Mouse (Mus musculus) heart, adult 2 months (tissue): Measurements from ENCODE around the gene Ermard. TPM values are rescaled to one million over a fixed set of nuclear protein-coding genes. Genes with fewer than 3 reads are reported as not detected.
A peak's percentile ranks its signal among the peaks of the same experiment; 100 is the strongest.

ENCODE experiments used
- DNase-seq, 2 experiments: peaks; one replicate each; pipeline ENCODE4 v3.0.0; 2021
- H3K27ac ChIP-seq: fragments of 200-600 bp; 2 replicates; pipeline ENCODE4 v1.8.1; 2022
- H3K27me3 ChIP-seq: fragments of 200-500 bp; 2 replicates; pipeline ENCODE4 v1.6.1; 2012; ENCODE audit warnings: mild to moderate bottlenecking, low read length, inconsistent platforms, mixed read lengths; ENCODE audit not compliant: control insufficient read depth, insufficient read depth
- H3K36me3 ChIP-seq: fragments of 200-500 bp; 2 replicates; pipeline ENCODE4 v1.6.1; 2012; ENCODE audit warnings: low read length, inconsistent platforms; ENCODE audit not compliant: control insufficient read depth, insufficient read depth
- H3K4me1 ChIP-seq: fragments of 200-500 bp; 2 replicates; pipeline ENCODE4 v1.6.1; 2011; ENCODE audit warnings: low read length; ENCODE audit not compliant: control insufficient read depth, insufficient read depth
- H3K4me3 ChIP-seq: fragments of 200-600 bp; 2 replicates; pipeline ENCODE4 v1.8.1; 2022
- H3K79me2 ChIP-seq: fragments of 200-500 bp; replicated peaks from 2 replicates; pipeline ENCODE4 v1.6.1; 2012; ENCODE audit warnings: mild to moderate bottlenecking, inconsistent platforms, low read length, moderate library complexity, mixed read lengths; ENCODE audit not compliant: control insufficient read depth, insufficient read depth
- H3K9ac ChIP-seq: fragments of 200-500 bp; 2 replicates; pipeline ENCODE4 v1.6.1; 2012; ENCODE audit warnings: low read depth, mild to moderate bottlenecking, control low read depth, inconsistent platforms, low read length, mixed read lengths
- CTCF ChIP-seq: fragments of 200-600 bp; IDR thresholded peaks from 2 replicates; pipeline ENCODE4 v1.8.1; 2022; ENCODE audit warnings: antibody characterized with exemption, mild to moderate bottlenecking, moderate library complexity
- EP300 ChIP-seq: fragments of 200-500 bp; IDR thresholded peaks from 2 replicates; pipeline ENCODE4 v1.6.1; 2011; ENCODE audit warnings: low read depth, low read length, control low read depth; ENCODE audit not compliant: insufficient read depth
- POLR2A ChIP-seq: fragments of 200-500 bp; IDR thresholded peaks from 2 replicates; pipeline ENCODE4 v1.6.1; 2011; ENCODE audit warnings: mild to moderate bottlenecking, low read depth, low read length, control low read depth; ENCODE audit not compliant: insufficient read depth
- WGBS: fragments of 180-500 bp; shearing (Covaris S2); methylation state at CpG from one replicate; pipeline ENCODE4 v1.1.7; 2018; 5-methylcytosine and 5-hydroxymethylcytosine counted together
- intact Hi-C: fragments of 180-260 bp; cut with DNase I; formaldehyde crosslinking; loops from one replicate; pipeline ENCODE4 v1.15.1; 2025
- polyA plus RNA-seq: library from polyadenylated mRNA; depleted of rRNA; stranded (reverse); fragments of >200 nt; gene quantifications from 2 replicates; pipeline ENCODE4 v1.2.3, GENCODE M21; 2012
- total RNA-seq, 2 experiments: library from RNA; stranded (reverse); gene quantifications; 2 replicates each; pipeline ENCODE4 v1.2.3; 2021

The Ermard gene
- total and polyA plus RNA-seq, 3 experiments, result 23.6 to 34.4 (median 25.8) TPM

GRCm38 (mm10) chr17:15055925-15056324 lies 14.9 kb downstream of the Ermard start:
- Histone ChIP-seq H3K4me1 (no peaks in the 10 kb centered on the region; the same call in 1 of the 2 replicates), H3K79me2 (no peaks in the 10 kb centered on the region), H3K27me3 (no peaks in the 10 kb centered on the region), H3K9ac (no peak overlapping the region), H3K36me3 (no peaks in the 10 kb centered on the region), H3K27ac (no peak overlapping the region), H3K4me3 (no peak overlapping the region)
- intact Hi-C loops, result no loop called here
- DNase-seq, result peak in 1 of 2 experiments; percentile 9
- TF ChIP-seq CTCF (no peak), EP300 (no peak), POLR2A (no peak)
- 54% methylated on average over 4 of the region's 4 CpGs for WGBS

DNA sequence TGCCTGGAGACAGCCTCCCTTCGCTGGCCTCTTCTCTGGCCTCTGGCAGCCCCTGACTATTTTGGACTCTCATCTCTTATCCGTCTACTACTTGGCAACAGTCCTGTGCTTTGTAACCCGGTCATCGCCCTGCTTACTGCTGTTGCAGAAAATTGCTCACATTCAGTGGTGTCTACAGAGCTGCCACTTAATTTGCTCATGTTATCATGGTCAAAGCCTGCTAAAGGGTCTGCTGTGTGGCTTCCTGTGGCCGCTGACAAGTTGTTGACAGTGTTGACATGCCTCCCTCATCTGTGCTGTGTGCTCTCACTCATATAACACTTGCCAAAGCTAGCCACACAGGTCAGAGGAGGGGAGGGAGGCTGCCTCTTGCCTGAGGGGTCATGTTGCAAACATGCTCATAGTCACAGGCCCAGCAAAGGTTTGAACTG lies 17.2 kb downstream of the Ermard start:
- DNase-seq, result peak in 1 of 2 experiments; percentile 35
- Histone ChIP-seq H3K4me1 (no peaks in the 10 kb centered on the region; the same call in 1 of the 2 replicates), H3K4me3 (no peak overlapping the region), H3K27me3 (no peaks in the 10 kb centered on the region), H3K79me2 (no peaks in the 10 kb centered on the region), H3K36me3 (no peaks in the 10 kb centered on the region), H3K9ac (no peak overlapping the region), H3K27ac (no peak overlapping the region; the same call in 1 of the 2 replicates)
- TF ChIP-seq POLR2A (no peak), CTCF (no peak), EP300 (no peak)
- intact Hi-C loops, result no loop called here
- WGBS, result 48% methylated on average over 5 of the region's 5 CpGs

GRCm38 (mm10) chr17:15059646-15060045 lies 18.6 kb downstream of the Ermard start:
- 98% methylated on average over 14 of the region's 14 CpGs for WGBS
- TF ChIP-seq EP300, result no peak
- TF ChIP-seq POLR2A, result no peak
- no peak for TF ChIP-seq CTCF
- Histone ChIP-seq H3K79me2 (no peaks in the 10 kb centered on the region), H3K27ac (no peak overlapping the region), H3K36me3 (no peaks in the 10 kb centered on the region), H3K4me3 (no peak overlapping the region), H3K9ac (no peak overlapping the region), H3K27me3 (no peaks in the 10 kb centered on the region), H3K4me1 (no peaks in the 10 kb centered on the region; the same call in 1 of the 2 replicates)
- no peak for DNase-seq
- intact Hi-C loops, result no loop called here

DNA sequence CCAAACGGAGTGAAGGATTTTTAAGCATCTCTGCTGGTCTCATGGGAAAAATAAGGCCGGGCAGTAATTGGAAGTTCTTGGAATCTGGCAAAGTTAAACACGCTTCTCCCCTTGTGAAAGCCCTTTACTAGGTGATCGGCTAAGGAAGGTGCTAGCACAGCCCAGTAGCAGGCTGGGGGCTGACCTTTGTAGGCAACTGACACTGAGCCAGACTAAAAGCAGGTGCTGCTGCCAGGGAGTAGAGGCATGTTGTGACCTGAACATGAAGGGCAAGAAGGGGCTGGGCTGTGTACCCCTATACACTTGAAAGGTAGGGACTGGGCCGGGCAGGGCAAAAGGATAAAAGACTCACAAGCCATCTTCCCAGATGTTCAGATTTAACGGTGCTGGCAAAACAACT lies 19.3 kb downstream of the Ermard start:
- 92% methylated on average over 6 of the region's 6 CpGs for WGBS
- Histone ChIP-seq H3K4me3 (no peak overlapping the region), H3K79me2 (no peaks in the 10 kb centered on the region), H3K36me3 (no peaks in the 10 kb centered on the region), H3K4me1 (no peaks in the 10 kb centered on the region; the same call in 1 of the 2 replicates), H3K9ac (no peak overlapping the region), H3K27ac (no peak overlapping the region), H3K27me3 (no peaks in the 10 kb centered on the region)
- TF ChIP-seq POLR2A (no peak), EP300 (no peak), CTCF (no peak)
- no peak for DNase-seq
- intact Hi-C loops, result no loop called here

GRCm38 (mm10) chr17:15065391-15066024 lies 24.5 kb downstream of the Ermard start:
- no peak overlapping the region for H3K27ac ChIP-seq
- H3K27me3 ChIP-seq, result no peaks in the 10 kb centered on the region
- H3K4me1 ChIP-seq, result peaks cover 7% of the 10 kb centered on the region
- 40% methylated on average over 13 of the region's 13 CpGs for WGBS
- H3K9ac ChIP-seq, result no peak overlapping the region
- H3K79me2 ChIP-seq, result no peaks in the 10 kb centered on the region
- TF ChIP-seq CTCF, result peak; percentile 92
- no peak for TF ChIP-seq POLR2A
- TF ChIP-seq EP300, result peak; percentile 76
- H3K4me3 ChIP-seq, result no peak overlapping the region
- intact Hi-C loops, result loop anchor here (1.0 to 5.0 kb wide), 5 partner anchors 127 to 402 kb away; partner anchors contain the start of gene Fam120b
- peak; percentile 63 to 69 for DNase-seq
- no peaks in the 10 kb centered on the region for H3K36me3 ChIP-seq

- WGBS, result 72% methylated on average over 6 of the region's 6 CpGs
- no peak overlapping the region for H3K4me3 ChIP-seq
- no peak for DNase-seq
- no peaks in the 10 kb centered on the region for H3K79me2 ChIP-seq
- no peaks in the 10 kb centered on the region for H3K36me3 ChIP-seq
- intact Hi-C loops, result loop anchor here (5.0 kb wide), 3 partner anchors 126 to 331 kb away; partner anchors contain the start of gene Fam120b
- no peaks in the 10 kb centered on the region for H3K27me3 ChIP-seq
- no peak overlapping the region for H3K27ac ChIP-seq
- H3K9ac ChIP-seq, result no peak overlapping the region
- no peak for TF ChIP-seq CTCF
- no peak for TF ChIP-seq EP300
- no peak for TF ChIP-seq POLR2A
- H3K4me1 ChIP-seq, result peaks cover 7% of the 10 kb centered on the region
These were observed 25.1 kb downstream of the Ermard start for GRCm38 (mm10) chr17:15066066-15066465.
